Mouse (Mus musculus): ENCODE data around the gene Map3k13. TPM values are rescaled to one million over a fixed set of nuclear protein-coding genes. Genes with fewer than 3 reads are reported as not detected.

Gene Map3k13
- polyA plus RNA-seq, 1 experiment: 1.8 TPM

DNA sequence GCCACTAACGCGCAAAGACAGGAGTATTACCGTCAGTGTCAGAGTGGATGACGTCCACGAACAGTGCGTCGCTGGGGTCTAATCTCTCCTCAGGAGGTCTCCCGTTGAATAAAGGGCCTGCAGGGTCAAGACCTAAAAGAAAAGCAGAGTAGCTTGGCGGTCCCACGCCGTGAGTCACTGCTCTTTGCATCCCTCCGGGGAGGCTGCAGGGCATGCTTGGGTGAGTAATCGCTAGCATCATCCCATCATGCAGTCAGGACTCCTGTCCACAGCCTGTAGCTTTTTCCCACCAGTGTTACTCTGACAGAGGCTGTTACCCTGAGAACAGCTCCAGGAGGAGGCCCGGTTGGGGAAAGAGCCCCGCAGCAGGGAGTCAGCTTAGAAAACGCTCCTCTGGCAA is 182.1 kb downstream of the Map3k13 start:
- TF ChIP-seq POLR2A (IDR thresholded peaks at IDR 0.05; ENCODE audit: borderline replicate concordance, extremely low read depth, low read depth, low read length): no peak
- TF ChIP-seq CTCF (IDR thresholded peaks at IDR 0.05; ENCODE audit: insufficient read depth, low read length): no peak
- Histone ChIP-seq H3K4me3 (replicated peaks; ENCODE audit: extremely low read depth, low read depth, low read length) (no peak overlapping the region), H3K4me1 (ENCODE audit: control insufficient read depth, insufficient read depth, low read length) (0 out of 2 replicates have a peak, but pooled peaks cover 2% of the 10 kb centered on the region)
- DNase-seq: no peak
- 15% methylated on average over 16 of the region's 16 CpGs for WGBS

GRCm38 (mm10) chr16:21977347-21977746 is 183.2 kb downstream of the Map3k13 start:
- TF ChIP-seq CTCF (IDR thresholded peaks at IDR 0.05; ENCODE audit: insufficient read depth, low read length): no peak
- TF ChIP-seq POLR2A (IDR thresholded peaks at IDR 0.05; ENCODE audit: borderline replicate concordance, extremely low read depth, low read depth, low read length): no peak
- Histone ChIP-seq H3K4me3 (replicated peaks; ENCODE audit: extremely low read depth, low read depth, low read length) (no peak overlapping the region), H3K4me1 (ENCODE audit: control insufficient read depth, insufficient read depth, low read length) (0 out of 2 replicates have a peak, but pooled peaks cover 2% of the 10 kb centered on the region)
- 67% methylated on average over 5 of the region's 5 CpGs for WGBS
- DNase-seq: no peak

Other genes with a start within 250 kb of the Map3k13 start
- gene 2510009E07Rik, start 99.7 kb upstream of the Map3k13 start, polyA plus RNA-seq (2012; rRNA removed): 20.9 and 22.5 TPM in 2 replicates
- gene Ehhadh, start 6.5 kb upstream of the Map3k13 start, polyA plus RNA-seq (2012; rRNA removed): 3.0 and 4.3 TPM in 2 replicates
- 15.3 and 19.1 TPM in 2 replicates for gene Tmem41a, start 153.2 kb downstream of the Map3k13 start, polyA plus RNA-seq (2012; rRNA removed)
- 16.5 and 23.6 TPM in 2 replicates for gene Liph, start 201.3 kb downstream of the Map3k13 start, polyA plus RNA-seq (2012; rRNA removed)
- gene Senp2, start 215.1 kb downstream of the Map3k13 start, polyA plus RNA-seq (2012; rRNA removed): 8.1 and 13.7 TPM in 2 replicates